Mouse (Mus musculus) stomach, postnatal 0 days (tissue): ENCODE data around the gene Fgfr2.

Experiments
- CTCF ChIP-seq: IDR thresholded peaks from 2 replicates; pipeline ENCODE4 v1.5.1; 2016; ENCODE audit warnings: antibody characterized with exemption, low read depth, mild to moderate bottlenecking, moderate library complexity
- EP300 ChIP-seq: optimal IDR thresholded peaks from 2 replicates; pipeline ENCODE3; 2016; ENCODE audit warnings: antibody characterized with exemption

- TF ChIP-seq EP300 (no peak), CTCF (no peak)
Observed at GRCm38 (mm10) chr7:130756343-130756835, 2366.8 kb downstream of the Fgfr2 start.
